Mouse (Mus musculus): ENCODE measurements around the gene Cd81. TPM values are rescaled to one million over a fixed set of nuclear protein-coding genes. Genes with fewer than 3 reads are reported as not detected.
A peak's percentile ranks its signal among the peaks of the same experiment; 100 is the strongest.

Cd81 gene
- polyA plus RNA-seq, 1 experiment from 2014 or later: 228 TPM

DNA sequence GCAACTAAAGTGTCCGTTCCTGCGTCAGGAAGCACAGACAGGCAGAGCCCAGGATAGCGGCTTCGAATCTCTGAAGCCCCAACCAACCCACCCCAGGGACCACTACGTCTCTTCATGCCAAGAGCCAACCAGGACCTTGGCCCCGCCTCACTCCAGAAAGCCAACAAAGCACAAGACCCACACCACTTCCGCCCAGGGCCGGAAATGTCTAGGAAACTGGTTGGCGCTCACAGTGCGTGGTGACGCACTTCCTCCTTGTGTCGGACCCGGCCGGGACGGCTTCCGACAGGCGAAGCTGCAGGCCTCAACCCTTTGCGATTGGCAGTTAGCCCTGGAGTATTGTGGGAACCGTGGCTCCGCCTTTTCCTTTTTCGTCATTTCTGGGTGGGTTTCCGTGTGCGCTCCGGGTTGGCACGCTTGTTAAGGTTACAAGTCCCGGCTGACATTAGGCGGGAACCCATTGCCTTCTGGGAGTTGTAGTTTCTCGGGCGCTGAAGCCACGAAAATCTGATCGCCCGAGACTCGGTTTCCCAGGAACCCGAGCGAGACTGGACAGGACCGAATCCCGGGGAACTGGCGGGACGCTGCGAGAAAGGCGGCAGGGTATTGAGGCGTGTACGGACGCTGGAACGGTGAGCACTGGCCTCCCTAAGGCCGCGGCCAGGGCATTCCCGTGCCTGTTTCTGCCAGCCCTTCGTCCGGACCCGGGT lies 16.5 kb downstream of the Cd81 start, which contains the start of gene Tssc4:
TSS of gene Tssc4 (plus strand) at position 368 of the 710 bp plus-strand sequence.
- DNase-seq (ENCODE audit: low spot score): peak; percentile 100

DNA sequence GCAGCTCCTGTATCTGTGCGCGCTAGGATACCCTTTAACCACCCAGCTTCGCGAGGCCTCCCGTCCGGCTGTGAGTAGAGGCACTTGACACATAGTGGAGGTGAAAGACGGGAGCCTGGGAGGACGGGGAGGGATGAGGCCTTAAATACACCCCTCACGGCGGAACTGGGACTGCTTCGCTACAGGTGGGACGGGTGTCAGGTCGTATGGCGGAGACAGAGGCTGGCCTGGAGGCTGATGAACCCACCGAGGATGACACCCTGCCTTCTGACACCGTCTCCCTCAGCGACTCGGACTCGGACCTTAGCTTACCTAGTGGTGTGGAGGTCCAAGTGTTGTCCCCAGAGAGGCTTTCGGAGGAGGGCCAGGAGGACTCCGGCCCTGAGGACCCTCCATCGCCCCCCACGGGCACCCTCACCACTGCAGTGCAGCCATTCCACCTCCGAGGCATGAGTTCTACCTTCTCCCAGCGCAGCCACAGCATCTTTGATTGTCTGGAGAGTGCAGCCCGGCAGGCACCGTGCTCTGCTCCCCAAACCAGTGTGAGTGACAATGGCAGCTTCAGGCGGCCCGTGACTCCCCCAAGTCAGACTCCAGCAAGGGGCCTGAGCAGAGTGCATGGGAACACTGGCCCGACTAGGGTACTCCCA lies 17.3 kb downstream of the Cd81 start:
- DNase-seq (ENCODE audit: low spot score): peak; percentile 23

DNA sequence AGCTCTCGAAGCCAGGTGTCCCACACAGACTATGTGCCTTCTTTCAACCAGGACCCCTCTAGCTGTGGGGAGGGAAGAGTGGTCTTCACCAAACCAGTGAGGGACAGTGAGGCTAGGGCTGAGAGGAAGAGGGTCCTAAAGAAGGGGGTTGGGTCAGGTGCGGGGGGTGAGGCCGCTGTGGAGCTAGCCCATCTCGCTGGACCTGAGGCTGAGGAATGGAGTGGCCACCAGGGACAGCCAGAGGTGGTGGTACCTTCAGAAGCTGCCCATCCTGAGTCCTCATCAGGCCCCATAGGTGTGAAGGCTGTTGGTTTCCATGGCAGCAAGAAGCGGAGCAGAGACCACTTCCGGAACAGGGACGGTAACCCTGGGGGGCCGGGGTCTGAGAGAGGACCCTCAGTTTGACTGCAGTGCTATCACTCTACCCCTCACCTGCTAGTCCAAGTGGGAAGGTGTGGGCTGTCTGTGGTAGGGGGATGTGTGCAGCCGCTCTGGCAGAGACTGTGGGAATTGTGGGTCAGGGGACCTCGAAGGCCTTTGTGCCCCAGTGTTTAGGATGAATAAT lies 18.0 kb downstream of the Cd81 start:
- DNase-seq (ENCODE audit: low spot score): no peak

DNA sequence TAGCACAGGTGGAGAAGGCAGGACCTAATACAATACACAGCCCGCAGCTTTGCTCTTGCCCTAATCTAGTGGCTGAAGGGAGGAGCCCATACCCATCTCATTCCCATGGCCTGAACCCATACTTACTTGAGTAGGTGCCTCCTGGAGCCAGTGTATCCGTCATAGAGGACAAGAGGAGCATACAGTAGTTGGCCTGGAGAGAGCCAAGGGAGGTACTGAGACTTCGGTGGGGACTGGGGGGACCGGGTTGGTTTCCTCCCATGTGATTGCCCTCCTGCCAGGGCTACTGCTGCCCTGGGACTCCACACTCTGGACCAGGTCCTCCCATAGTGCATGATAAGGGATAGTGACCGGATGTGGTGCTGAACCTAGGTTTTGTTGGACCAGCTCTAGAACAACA lies 20.1 kb downstream of the Cd81 start:
- DNase-seq (ENCODE audit: low spot score): no peak

DNA sequence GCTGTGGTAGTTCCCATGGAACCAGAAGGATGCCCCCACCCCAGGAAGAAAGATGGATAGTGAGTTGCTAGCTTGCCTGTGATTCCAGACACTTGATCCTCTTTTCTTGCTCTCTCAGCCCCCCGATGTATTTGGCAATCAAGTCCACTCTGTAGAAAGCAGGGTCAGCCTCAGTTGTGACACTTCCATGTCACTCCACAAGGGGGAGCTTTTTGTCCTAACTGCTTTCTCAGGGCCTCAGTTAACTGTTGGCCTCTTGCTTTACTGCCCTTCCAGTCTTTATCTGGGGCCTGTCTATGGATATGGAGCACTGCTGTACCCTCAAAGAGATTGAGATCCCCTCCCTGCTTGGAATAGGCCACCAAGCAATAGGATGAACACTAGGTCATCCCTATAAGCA lies 20.5 kb downstream of the Cd81 start:
- peak; percentile 43 for DNase-seq (ENCODE audit: low spot score)

DNA sequence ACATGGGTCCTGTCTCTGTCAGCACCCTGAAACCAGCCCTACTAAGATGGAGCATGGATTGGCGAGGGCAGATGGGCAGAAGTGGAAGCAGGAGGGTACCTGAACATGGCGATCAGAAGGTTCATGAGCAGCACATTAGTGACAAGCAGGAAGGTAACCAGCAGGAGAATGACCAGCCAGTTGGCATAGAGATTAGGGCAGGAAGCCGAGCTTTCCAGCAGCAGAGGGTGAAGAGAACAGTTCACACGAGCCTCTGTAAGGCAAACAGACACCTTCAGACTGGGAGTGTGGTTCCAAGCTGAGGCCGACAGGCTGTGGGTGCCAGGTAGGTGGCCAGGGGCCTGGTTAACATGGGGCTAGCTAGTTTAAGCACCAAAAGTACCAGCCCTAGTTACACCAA lies 22.9 kb downstream of the Cd81 start:
- no peak for DNase-seq (ENCODE audit: low spot score)

DNA sequence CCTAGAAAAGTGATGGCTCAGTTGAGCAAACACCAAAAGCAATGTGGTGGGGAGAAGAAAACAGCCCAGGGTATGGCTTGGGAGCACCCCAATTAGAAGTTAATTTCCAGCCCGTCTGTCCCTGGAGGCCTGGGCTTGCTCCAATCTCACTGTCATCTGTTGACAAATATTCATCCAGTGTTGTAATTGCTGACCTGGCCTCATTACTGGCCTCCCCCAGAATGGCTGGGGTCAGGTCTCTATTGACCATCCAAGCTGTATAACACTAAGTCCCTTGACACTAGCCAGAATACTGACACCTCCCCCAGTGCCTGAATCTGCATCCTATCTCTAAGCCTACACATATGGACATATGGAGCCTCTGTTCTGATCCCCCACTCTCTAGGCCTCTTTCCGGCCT lies 24.8 kb downstream of the Cd81 start:
- DNase-seq (ENCODE audit: low spot score): no peak

DNA sequence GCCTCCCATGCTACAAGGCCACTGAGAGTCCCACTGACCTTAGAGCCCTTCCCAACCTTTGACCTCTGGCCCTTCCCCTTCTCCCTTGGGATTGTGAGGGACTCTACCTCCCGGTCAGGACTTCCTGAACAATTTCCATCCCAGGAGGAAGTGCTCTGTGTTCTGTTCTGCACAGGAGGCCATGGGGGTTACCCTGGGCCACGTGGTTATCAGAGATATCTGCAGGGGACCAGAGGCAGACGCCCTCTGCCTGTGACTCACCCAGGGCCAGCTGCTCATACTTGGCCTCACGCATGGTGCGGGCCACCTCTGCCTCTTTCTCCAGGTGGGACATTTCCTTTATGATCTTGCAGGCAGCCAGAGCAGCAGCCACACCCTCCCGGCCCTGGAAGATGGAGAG lies 29.5 kb downstream of the Cd81 start:
- no peak for DNase-seq (ENCODE audit: low spot score)

DNA sequence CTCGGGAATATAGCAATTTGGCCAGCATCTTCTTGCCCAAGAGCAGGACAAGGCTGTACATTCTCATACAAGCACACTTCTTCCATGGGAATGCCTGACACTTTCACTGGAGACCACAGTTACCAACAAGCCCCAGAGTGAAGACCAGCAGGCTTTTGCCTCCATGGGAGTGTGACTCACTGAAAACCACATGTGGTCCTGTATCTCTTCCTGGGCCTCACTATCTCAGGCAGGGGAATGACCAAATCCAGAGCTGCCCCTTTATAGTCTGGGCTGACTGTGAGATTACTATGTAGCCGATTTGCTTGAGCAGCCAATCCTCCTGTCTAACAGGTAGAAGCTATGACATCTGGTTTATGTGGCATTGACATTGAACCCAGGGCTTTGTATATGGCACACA lies 31.2 kb downstream of the Cd81 start:
- no peak for DNase-seq (ENCODE audit: low spot score)

DNA sequence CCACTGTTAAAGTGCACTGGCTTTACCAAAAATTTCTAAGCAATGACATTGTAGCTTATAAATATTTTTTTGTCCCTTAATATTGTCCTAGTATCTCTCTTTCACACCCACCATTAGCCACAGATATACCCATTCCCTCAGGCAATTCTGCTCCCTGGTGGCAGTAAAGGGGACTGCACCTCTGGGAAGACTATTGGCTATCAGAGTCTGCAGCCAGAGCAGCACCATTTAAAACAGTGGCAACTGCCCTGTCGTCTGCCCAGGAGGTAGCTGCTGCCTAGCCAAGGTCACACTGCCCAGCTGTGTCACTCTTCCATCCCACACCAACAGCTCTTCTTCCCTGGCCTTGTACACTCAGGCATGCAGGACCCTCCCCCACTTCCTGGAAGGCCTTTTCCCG lies 33.8 kb downstream of the Cd81 start:
- DNase-seq (ENCODE audit: low spot score): peak; percentile 60

DNA sequence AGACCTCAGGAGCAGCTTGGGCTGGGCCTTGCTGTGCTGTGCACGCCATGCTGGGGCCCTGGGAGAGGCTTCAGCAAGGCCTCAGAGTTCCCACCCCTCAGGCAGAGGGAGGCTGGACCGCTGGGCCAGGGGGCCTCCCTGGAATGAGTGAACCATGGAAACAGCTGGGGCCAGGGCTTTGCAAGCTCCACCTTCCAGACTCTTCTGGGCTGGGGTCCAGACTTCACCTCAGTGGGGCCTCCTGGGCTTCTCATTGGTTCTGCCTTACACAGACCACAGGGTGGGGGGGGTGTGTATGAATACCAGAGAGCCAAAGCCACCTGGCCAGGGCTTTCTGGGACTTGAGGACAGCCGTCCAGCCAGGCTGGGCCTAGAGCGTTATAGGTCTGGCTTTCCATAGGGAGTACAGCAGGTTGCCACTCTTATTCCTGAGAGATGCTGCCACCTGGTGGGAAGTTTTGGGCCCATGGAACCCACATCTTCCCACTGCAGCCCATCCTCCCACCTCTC lies 34.6 kb downstream of the Cd81 start:
- DNase-seq (ENCODE audit: low spot score): no peak

DNA sequence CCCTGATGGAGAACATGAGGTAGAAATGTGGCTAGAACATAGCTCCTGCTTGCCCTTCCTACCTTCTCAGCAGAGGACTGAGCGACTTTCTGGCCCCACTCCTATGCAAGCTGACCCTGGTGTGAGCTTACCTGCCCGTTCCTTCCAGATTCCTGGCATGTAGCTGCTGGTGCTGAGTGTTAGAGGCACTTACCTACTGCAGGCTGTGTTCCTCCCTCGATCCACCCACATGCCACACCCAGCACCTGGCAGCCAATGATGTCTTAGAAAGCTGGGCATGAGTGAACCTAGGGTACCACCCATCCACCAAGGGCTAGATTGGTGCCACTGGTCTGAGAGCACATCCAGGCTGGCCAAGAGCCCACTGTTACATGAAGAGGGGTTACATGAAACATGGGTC lies 41.3 kb downstream of the Cd81 start:
- no peak for DNase-seq (ENCODE audit: low spot score)

DNA sequence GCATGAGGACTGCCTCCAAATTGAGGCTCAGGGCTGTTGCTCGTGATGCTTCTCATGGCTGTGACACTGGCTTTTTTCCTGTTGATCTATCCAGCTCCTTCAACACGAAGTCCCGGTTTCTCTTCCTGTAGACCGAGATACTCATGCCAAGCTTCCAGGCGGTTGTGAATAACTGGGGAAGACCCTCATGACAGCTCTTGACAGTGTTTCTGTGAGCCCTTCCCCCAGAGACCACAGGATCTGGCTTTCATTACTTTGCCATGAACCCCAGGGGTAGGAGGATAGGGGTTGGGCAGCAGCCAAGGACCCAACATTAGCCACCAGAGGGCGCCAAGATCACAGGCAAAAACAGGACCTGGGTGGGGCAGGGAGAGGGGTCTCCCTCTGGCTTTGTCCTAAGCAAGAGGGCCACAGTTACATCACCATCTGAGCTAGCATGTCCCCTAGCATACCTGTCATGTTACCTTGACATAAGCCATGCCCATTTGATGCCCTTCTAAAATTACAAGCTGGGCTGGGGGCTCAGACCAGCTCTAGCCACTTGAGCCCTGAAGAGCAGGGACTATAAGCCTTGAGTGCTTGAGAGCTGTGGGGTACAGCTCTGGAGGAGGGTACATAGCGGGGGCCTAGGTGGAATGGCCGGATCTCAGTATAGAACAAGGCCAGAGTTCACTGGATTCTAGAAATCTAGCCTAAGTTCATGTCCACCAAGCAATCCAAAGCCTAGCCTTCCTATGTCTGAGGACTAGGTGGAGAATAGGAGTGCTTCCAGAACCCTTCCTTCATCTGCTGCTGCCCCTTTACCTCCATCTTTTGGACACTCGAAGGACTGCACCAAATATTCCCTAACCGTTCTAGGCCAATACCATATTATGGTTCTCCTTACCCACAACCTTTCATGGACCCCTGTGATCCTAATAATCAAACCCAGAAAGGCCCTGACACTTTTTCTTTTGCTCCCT lies 42.3 kb downstream of the Cd81 start, which contains the start of gene Trpm5:
TSS of gene Trpm5 (minus strand) at position 51 of the 962 bp plus-strand sequence.
- peak; percentile 60 for DNase-seq (ENCODE audit: low spot score)

DNA sequence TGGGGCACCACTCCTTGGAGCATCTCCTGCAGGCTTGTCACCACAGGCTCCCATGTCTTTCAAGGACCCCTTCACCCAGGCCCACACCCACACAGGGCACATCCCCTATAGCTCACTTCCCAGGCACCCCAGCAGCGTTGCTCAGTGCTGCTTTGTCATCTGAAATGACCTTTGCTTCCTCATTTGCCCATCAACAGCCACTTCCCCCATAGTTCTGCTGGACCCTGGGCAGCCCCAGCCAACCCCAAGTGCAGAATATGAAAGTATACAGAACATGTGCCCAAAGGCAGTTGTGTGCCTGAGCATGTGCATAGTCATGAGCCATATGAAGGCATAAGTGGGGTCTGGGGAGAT lies 43.0 kb downstream of the Cd81 start:
- no peak for DNase-seq (ENCODE audit: low spot score)

DNA sequence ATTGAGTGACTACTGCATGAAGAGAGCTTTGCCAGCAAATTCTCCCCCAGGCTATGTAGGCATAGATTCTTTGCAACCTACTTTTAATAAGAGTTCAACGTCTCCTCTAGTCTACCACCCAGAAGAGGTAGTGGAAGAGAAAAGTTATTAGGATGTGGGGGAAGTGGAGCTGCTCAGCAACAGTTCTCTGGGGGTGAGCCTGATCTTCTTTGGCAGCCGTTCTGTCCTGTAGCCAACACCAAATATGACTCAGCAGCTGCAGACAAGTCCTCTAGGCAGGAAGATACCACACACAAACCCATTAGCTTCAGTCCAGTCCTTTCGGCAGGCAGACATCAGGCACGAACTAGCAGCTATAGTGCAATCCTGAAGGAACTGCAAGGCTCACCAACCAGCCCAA lies 48.2 kb downstream of the Cd81 start:
- no peak for DNase-seq (ENCODE audit: low spot score)

DNA sequence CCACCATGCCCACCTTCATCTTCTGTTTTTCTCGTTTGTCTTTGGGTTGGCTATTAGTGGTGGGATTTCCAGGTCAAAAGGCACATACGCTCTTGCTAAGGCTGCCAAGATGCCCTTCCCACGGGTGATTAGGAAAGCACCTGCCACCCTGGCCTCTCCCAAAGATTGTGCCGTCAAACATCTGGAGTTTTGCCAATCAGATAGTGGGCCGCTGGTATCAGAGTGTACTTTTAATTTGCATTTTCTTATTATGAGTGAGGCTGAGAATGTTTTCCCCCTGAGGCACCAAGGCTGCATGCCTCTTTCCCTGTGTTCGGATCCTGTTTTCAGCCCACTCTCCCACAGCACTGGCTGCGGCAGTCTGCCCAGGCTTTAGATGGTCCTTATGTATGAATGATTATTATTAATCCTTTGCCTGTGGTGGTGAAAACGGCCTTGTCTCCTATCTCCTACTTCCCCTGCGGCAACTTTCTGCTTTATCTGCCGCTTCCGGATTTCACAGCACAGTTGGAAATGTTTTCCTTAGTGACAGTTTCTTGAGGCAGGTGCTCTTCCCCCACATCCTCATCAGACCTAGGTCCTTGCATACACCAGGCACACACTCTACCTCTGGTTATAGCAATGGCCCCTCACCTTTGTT lies 52.8 kb downstream of the Cd81 start:
- no peak for DNase-seq (ENCODE audit: low spot score)

DNA sequence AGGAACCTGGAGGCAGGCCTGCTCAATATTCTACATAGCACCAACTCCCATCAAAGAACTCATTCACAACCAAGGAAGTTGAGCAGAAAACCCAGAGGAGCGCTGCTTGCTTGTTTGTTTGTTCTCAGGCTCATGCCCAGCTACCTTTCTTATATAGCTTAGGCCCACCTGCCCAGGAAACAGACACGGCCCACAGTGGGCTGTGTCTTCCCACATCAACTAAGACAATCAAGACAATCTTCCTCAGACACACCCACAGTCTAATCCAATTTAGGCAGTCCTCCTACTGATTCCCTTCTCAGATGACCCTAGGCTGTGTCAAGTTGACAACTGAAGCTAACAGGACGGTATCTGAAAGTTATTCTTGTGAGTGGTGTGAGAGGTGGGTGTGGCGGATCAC lies 53.5 kb downstream of the Cd81 start, which contains the start of gene Kcnq1:
TSS of gene Kcnq1 (plus strand) at position 301 of the 400 bp plus-strand sequence.
- no peak for DNase-seq (ENCODE audit: low spot score)

DNA sequence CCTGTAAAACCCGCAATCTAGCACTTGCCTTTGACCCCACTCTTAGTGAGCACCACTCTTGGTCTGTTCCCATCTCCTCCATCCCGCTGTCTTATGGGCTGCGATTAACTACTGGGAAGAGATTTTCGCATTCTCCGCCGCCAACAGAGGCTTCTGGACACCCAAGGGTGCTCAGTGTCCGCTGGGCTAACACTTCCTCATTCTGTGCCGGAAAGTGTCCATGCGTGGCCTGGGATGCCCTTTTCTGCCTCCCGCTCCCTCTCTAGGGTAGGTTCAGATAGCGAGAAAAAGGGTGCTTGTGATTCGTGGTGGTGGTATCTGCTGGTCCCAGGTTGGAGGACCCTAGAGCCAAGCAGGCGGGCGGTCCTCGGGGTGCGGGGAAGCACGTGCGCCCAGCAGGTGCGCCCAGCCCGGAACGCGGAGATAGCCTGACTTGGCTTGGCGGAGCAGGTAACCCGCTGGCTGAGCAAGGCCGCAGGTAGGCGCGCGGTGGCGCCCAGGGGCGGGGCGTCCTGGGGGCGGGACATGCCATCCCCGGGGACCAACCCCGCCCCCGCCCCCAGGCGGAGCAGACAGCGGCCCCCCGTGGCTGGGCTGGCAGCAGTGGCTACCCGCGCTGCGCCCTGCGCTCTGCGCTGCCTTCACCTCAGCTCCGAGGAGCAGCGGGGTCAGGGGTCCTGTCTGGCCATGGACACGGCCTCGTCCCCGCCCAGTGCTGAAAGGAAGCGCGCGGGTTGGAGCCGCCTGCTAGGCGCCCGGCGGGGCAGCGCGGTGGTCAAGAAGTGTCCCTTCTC lies 54.3 kb downstream of the Cd81 start:
- DNase-seq (ENCODE audit: low spot score): peak; percentile 51

DNA sequence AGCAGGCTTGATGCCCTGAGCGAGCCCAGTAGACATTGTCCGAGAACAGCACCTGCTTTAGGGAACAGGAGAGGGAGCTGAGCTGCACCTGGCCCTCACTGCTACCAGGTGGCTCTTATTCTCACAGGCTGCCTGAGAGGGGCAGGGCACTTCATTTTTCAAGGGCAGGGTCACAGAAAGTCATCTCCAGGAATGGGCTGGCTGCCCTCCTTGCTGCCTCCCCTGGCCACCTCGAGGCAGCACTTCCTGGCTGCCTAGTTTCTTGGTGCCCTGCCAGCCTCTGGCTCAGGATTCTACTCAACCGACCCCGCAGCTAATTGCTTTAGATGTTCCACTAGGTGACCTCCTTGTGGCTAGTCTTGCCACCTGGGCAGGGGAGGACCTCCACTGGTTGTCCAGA lies 55.7 kb downstream of the Cd81 start:
- DNase-seq (ENCODE audit: low spot score): no peak
